Mouse (Mus musculus): ENCODE data around the gene Trim8. TPM values are rescaled to one million over a fixed set of nuclear protein-coding genes. Genes with fewer than 3 reads are reported as not detected.

Trim8 gene
- total RNA-seq, 2 experiments from 2014 or later = 13.6 to 13.9 TPM

GRCm38 (mm10) chr19:46503351-46504084 lies 2.0 kb downstream of the Trim8 start:
- peak; percentile 19 for ATAC-seq (replicated peaks; ENCODE audit: poor library complexity, severe bottlenecking)

- peak; percentile 45 for ATAC-seq (replicated peaks; ENCODE audit: poor library complexity, severe bottlenecking)
Observed at GRCm38 (mm10) chr19:46504085-46504552, 2.6 kb downstream of the Trim8 start.

- no peak for ATAC-seq (replicated peaks; ENCODE audit: poor library complexity, severe bottlenecking)
Observed at GRCm38 (mm10) chr19:46504822-46505417, 3.4 kb downstream of the Trim8 start.

GRCm38 (mm10) chr19:46505646-46506371 lies 4.3 kb downstream of the Trim8 start:
- ATAC-seq (replicated peaks; ENCODE audit: poor library complexity, severe bottlenecking) = no peak

- ATAC-seq (replicated peaks; ENCODE audit: poor library complexity, severe bottlenecking) = no peak
Observed at GRCm38 (mm10) chr19:46506372-46506717, 4.8 kb downstream of the Trim8 start.

GRCm38 (mm10) chr19:46507181-46507581 lies 5.7 kb downstream of the Trim8 start:
- ATAC-seq (replicated peaks; ENCODE audit: poor library complexity, severe bottlenecking) = no peak

- ATAC-seq (replicated peaks; ENCODE audit: poor library complexity, severe bottlenecking) = no peak
Observed at GRCm38 (mm10) chr19:46507806-46508205, 6.3 kb downstream of the Trim8 start.

- no peak for ATAC-seq (replicated peaks; ENCODE audit: poor library complexity, severe bottlenecking)
Observed at GRCm38 (mm10) chr19:46508738-46509137, 7.2 kb downstream of the Trim8 start.

- ATAC-seq (replicated peaks; ENCODE audit: poor library complexity, severe bottlenecking) = no peak
Observed at GRCm38 (mm10) chr19:46509202-46509601, 7.7 kb downstream of the Trim8 start.

- no peak for ATAC-seq (replicated peaks; ENCODE audit: poor library complexity, severe bottlenecking)
Observed at GRCm38 (mm10) chr19:46509736-46510135, 8.2 kb downstream of the Trim8 start.

GRCm38 (mm10) chr19:46510401-46510800 lies 8.9 kb downstream of the Trim8 start:
- ATAC-seq (replicated peaks; ENCODE audit: poor library complexity, severe bottlenecking) = no peak

GRCm38 (mm10) chr19:46510824-46511223 lies 9.3 kb downstream of the Trim8 start:
- peak; percentile 60 for ATAC-seq (replicated peaks; ENCODE audit: poor library complexity, severe bottlenecking)

- ATAC-seq (replicated peaks; ENCODE audit: poor library complexity, severe bottlenecking) = peak; percentile 82
Observed at GRCm38 (mm10) chr19:46511263-46511662, 9.8 kb downstream of the Trim8 start.

- ATAC-seq (replicated peaks; ENCODE audit: poor library complexity, severe bottlenecking) = no peak
Observed at GRCm38 (mm10) chr19:46514387-46514786, 12.9 kb downstream of the Trim8 start.

GRCm38 (mm10) chr19:46515287-46515821 lies 13.9 kb downstream of the Trim8 start:
- no peak for ATAC-seq (replicated peaks; ENCODE audit: poor library complexity, severe bottlenecking)

- no peak for ATAC-seq (replicated peaks; ENCODE audit: poor library complexity, severe bottlenecking)
Observed at GRCm38 (mm10) chr19:46516667-46517528, 15.4 kb downstream of the Trim8 start.

GRCm38 (mm10) chr19:46517529-46518351 lies 16.2 kb downstream of the Trim8 start:
- no peak for ATAC-seq (replicated peaks; ENCODE audit: poor library complexity, severe bottlenecking)

GRCm38 (mm10) chr19:46518352-46518787 lies 16.9 kb downstream of the Trim8 start:
- peak; percentile 18 for ATAC-seq (replicated peaks; ENCODE audit: poor library complexity, severe bottlenecking)
